Mouse (Mus musculus) heart, embryonic 10.5 days (tissue): ENCODE data around the gene Rbm39. TPM values are rescaled to one million over a fixed set of nuclear protein-coding genes. Genes with fewer than 3 reads are reported as not detected.

Experiments
- DNase-seq: peaks from one replicate; pipeline ENCODE4 v3.0.0-alpha.2; 2017; ENCODE audit warnings: low spot score
- H3K27ac ChIP-seq: fragments of 300-500 bp; sonication (generic); 2 replicates; pipeline ENCODE4 v1.5.1; 2016; ENCODE audit warnings: mild to moderate bottlenecking
- H3K27me3 ChIP-seq: fragments of 300-500 bp; sonication (generic); 2 replicates; pipeline ENCODE4 v1.6.1; 2016; ENCODE audit warnings: mild to moderate bottlenecking; ENCODE audit not compliant: poor library complexity, insufficient read depth, severe bottlenecking
- H3K36me3 ChIP-seq: fragments of 300-500 bp; sonication (generic); 2 replicates; pipeline ENCODE4 v1.6.1; 2016; ENCODE audit warnings: mild to moderate bottlenecking, moderate library complexity
- H3K4me1 ChIP-seq: fragments of 300-500 bp; sonication (generic); 2 replicates; pipeline ENCODE4 v1.6.1; 2016; ENCODE audit warnings: mild to moderate bottlenecking
- H3K4me3 ChIP-seq: fragments of 300-500 bp; sonication (generic); 2 replicates; pipeline ENCODE4 v1.5.1; 2016; ENCODE audit warnings: mild to moderate bottlenecking, moderate library complexity
- H3K9me3 ChIP-seq: fragments of 300-500 bp; sonication (generic); 2 replicates; pipeline ENCODE4 v1.6.1; 2016; ENCODE audit warnings: mild to moderate bottlenecking, moderate library complexity
- WGBS: fragments of 180-500 bp; shearing (Covaris S2); methylation state at CpG from one replicate; pipeline ENCODE4 v1.1.7; 2016; 5-methylcytosine and 5-hydroxymethylcytosine counted together
- polyA plus RNA-seq: library from polyadenylated mRNA; unstranded; fragments of >200 nt; fragmentation: Nextera tagmentation; extraction: Ambion mirVana; gene quantifications from 2 replicates; pipeline ENCODE4 v1.2.1, GENCODE M21; 2016

Gene Rbm39
- polyA plus RNA-seq, 1 experiment from 2014 or later = 469 TPM

GRCm38 (mm10) chr2:156166557-156166956, 13.5 kb downstream of the Rbm39 start:
- WGBS = 91% methylated on average over 5 of the region's 5 CpGs
- no peak for DNase-seq
- peaks cover 96% of the 10 kb centered on the region for H3K36me3 ChIP-seq

GRCm38 (mm10) chr2:156165478-156165877, 14.6 kb downstream of the Rbm39 start:
- Histone ChIP-seq H3K27me3 (no peaks in the 10 kb centered on the region), H3K36me3 (peaks cover 97% of the 10 kb centered on the region), H3K4me1 (no peaks in the 10 kb centered on the region), H3K27ac (no peak overlapping the region), H3K9me3 (no peaks in the 10 kb centered on the region), H3K4me3 (no peak overlapping the region)
- no peak for DNase-seq
- WGBS = 98% methylated on average over 1 of the region's 1 CpGs

More at GRCm38 (mm10) chr2:156166557-156166956, 13.5 kb downstream of the Rbm39 start:
- no peaks in the 10 kb centered on the region for H3K9me3 ChIP-seq
- no peaks in the 10 kb centered on the region for H3K27me3 ChIP-seq
- H3K4me1 ChIP-seq = no peaks in the 10 kb centered on the region
- no peak overlapping the region for H3K27ac ChIP-seq
- no peak overlapping the region for H3K4me3 ChIP-seq

- Histone ChIP-seq H3K4me1 (no peaks in the 10 kb centered on the region), H3K4me3 (no peak overlapping the region), H3K9me3 (no peaks in the 10 kb centered on the region), H3K36me3 (peaks cover 97% of the 10 kb centered on the region), H3K27ac (no peak overlapping the region), H3K27me3 (no peaks in the 10 kb centered on the region)
- no peak for DNase-seq
Measured at GRCm38 (mm10) chr2:156151538-156151937, 28.5 kb downstream of the Rbm39 start.

GRCm38 (mm10) chr2:156147316-156147915, 32.6 kb downstream of the Rbm39 start:
- H3K36me3 ChIP-seq = peaks cover 58% of the 10 kb centered on the region
- H3K4me1 ChIP-seq = peaks cover 9% of the 10 kb centered on the region; the same call in 1 of the 2 replicates
- no peak overlapping the region for H3K27ac ChIP-seq
- H3K9me3 ChIP-seq = no peaks in the 10 kb centered on the region
- H3K4me3 ChIP-seq = no peak overlapping the region
- no peak for DNase-seq
- WGBS = 94% methylated on average over 3 of the region's 3 CpGs
- H3K27me3 ChIP-seq = no peaks in the 10 kb centered on the region

GRCm38 (mm10) chr2:156146272-156146989, 33.6 kb downstream of the Rbm39 start:
- Histone ChIP-seq H3K27ac (no peak overlapping the region), H3K4me3 (no peak overlapping the region), H3K27me3 (no peaks in the 10 kb centered on the region), H3K4me1 (peaks cover 9% of the 10 kb centered on the region; the same call in 1 of the 2 replicates), H3K9me3 (no peaks in the 10 kb centered on the region), H3K36me3 (peaks cover 50% of the 10 kb centered on the region)
- DNase-seq = no peak
- WGBS = 65% methylated on average over 5 of the region's 5 CpGs

- H3K4me3 ChIP-seq = peak overlapping the region; percentile 82
- H3K4me1 ChIP-seq = peaks cover 9% of the 10 kb centered on the region; the same call in 1 of the 2 replicates
- H3K36me3 ChIP-seq = peaks cover 45% of the 10 kb centered on the region
- no peaks in the 10 kb centered on the region for H3K9me3 ChIP-seq
- H3K27ac ChIP-seq = no peak overlapping the region
- DNase-seq = no peak
- no peaks in the 10 kb centered on the region for H3K27me3 ChIP-seq
- 57% methylated on average over 11 of the region's 11 CpGs for WGBS
Measured at GRCm38 (mm10) chr2:156145486-156146130, 34.4 kb downstream of the Rbm39 start.

- DNase-seq = peak; percentile 98
- H3K27ac ChIP-seq = peak within 1 kb of the TSS; percentile 94
- no peaks in the 10 kb centered on the region for H3K27me3 ChIP-seq
- H3K36me3 ChIP-seq = peaks cover 43% of the 10 kb centered on the region
- WGBS = under 1% methylated on average over 70 of the region's 70 CpGs
- peak within 1 kb of the TSS; percentile 82 for H3K4me3 ChIP-seq
- no peaks in the 10 kb centered on the region for H3K9me3 ChIP-seq
- H3K4me1 ChIP-seq = peaks cover 9% of the 10 kb centered on the region; the same call in 1 of the 2 replicates
Measured at GRCm38 (mm10) chr2:156143953-156144724, 35.9 kb downstream of the Rbm39 start, which contains the start of the genes Romo1 and Nfs1. Gene Romo1, plus strand, starts transcription at chr2:156144039. Gene Nfs1, minus strand, starts transcription at chr2:156144186.

- WGBS = 2% methylated on average over 16 of the region's 16 CpGs
Measured at GRCm38 (mm10) chr2:156143367-156143766, 36.7 kb downstream of the Rbm39 start.

GRCm38 (mm10) chr2:156142820-156143219, 37.2 kb downstream of the Rbm39 start:
- 75% methylated on average over 2 of the region's 2 CpGs for WGBS
- peak overlapping the region; percentile 82 for H3K4me3 ChIP-seq
- H3K36me3 ChIP-seq = peaks cover 37% of the 10 kb centered on the region

More at GRCm38 (mm10) chr2:156143367-156143766, 36.7 kb downstream of the Rbm39 start:
- DNase-seq = no peak
- H3K27me3 ChIP-seq = no peaks in the 10 kb centered on the region
- H3K9me3 ChIP-seq = no peaks in the 10 kb centered on the region
- peaks cover 9% of the 10 kb centered on the region; the same call in 1 of the 2 replicates for H3K4me1 ChIP-seq
- H3K4me3 ChIP-seq = peak overlapping the region; percentile 82
- peak overlapping the region; percentile 94 for H3K27ac ChIP-seq
- peaks cover 42% of the 10 kb centered on the region for H3K36me3 ChIP-seq

GRCm38 (mm10) chr2:156135695-156136094, 44.3 kb downstream of the Rbm39 start:
- 85% methylated on average over 6 of the region's 6 CpGs for WGBS
- DNase-seq = no peak
- Histone ChIP-seq H3K4me3 (no peak overlapping the region), H3K27ac (no peak overlapping the region), H3K36me3 (peaks cover 46% of the 10 kb centered on the region), H3K4me1 (no peaks in the 10 kb centered on the region), H3K9me3 (no peaks in the 10 kb centered on the region), H3K27me3 (no peaks in the 10 kb centered on the region)

More at GRCm38 (mm10) chr2:156142820-156143219, 37.2 kb downstream of the Rbm39 start:
- H3K27me3 ChIP-seq = no peaks in the 10 kb centered on the region
- H3K27ac ChIP-seq = peak overlapping the region; percentile 94; the same call in 1 of the 2 replicates
- H3K9me3 ChIP-seq = no peaks in the 10 kb centered on the region
- H3K4me1 ChIP-seq = peaks cover 9% of the 10 kb centered on the region; the same call in 1 of the 2 replicates
- DNase-seq = no peak

GRCm38 (mm10) chr2:156134161-156134560, 45.9 kb downstream of the Rbm39 start:
- H3K36me3 ChIP-seq = peaks cover 34% of the 10 kb centered on the region

GRCm38 (mm10) chr2:156126992-156127391, 53.0 kb downstream of the Rbm39 start, which contains the start of gene Gm28036:
Gene Gm28036, minus strand, starts transcription at chr2:156127092.
- Histone ChIP-seq H3K9me3 (no peaks in the 10 kb centered on the region), H3K4me3 (no peak within 1 kb of the TSS), H3K36me3 (peaks cover 52% of the 10 kb centered on the region), H3K4me1 (no peaks in the 10 kb centered on the region), H3K27me3 (no peaks in the 10 kb centered on the region), H3K27ac (no peak within 1 kb of the TSS)
- DNase-seq = no peak
- 87% methylated on average over 5 of the region's 5 CpGs for WGBS

More at GRCm38 (mm10) chr2:156134161-156134560, 45.9 kb downstream of the Rbm39 start:
- no peak for DNase-seq
- 81% methylated on average over 5 of the region's 5 CpGs for WGBS
- H3K27ac ChIP-seq = no peak overlapping the region
- H3K4me3 ChIP-seq = no peak overlapping the region
- no peaks in the 10 kb centered on the region for H3K9me3 ChIP-seq
- no peaks in the 10 kb centered on the region for H3K4me1 ChIP-seq
- H3K27me3 ChIP-seq = no peaks in the 10 kb centered on the region
